Mouse (Mus musculus) naive thymus-derived CD4-positive, alpha-beta T cell, adult 5 months (primary cell): ENCODE data around the gene Map2k6. TPM values are rescaled to one million over a fixed set of nuclear protein-coding genes. Genes with fewer than 3 reads are reported as not detected.

Source experiments
- polyA plus RNA-seq: library from polyadenylated mRNA; unstranded; fragments of 100-300 nt; shearing (Covaris generic); gene quantifications from one replicate; pipeline ENCODE4 v1.2.1, GENCODE M21; 2017

Gene Map2k6
- 14.8 TPM for polyA plus RNA-seq

GRCm38 (mm10) chr11:110398553-110399239 is at the start of gene Map2k6:
Map2k6 (plus strand) TSS chr11:110399122.

Other genes starting within 250 kb of the Map2k6 start
- not detected for gene Abca9, start 230.9 kb upstream of the Map2k6 start, polyA plus RNA-seq
- gene Abca6, start 147.3 kb upstream of the Map2k6 start, polyA plus RNA-seq: 0.09 TPM
- 1.1 TPM for gene Abca5, start 61.4 kb upstream of the Map2k6 start, polyA plus RNA-seq